Mouse (Mus musculus): ENCODE measurements around the gene Nbr1.
"Not testable (repeated sequence)": the region's sequence is repeated elsewhere in the genome, so short reads cannot be mapped to it uniquely, and the experiment has no call there.

The Nbr1 gene

DNA sequence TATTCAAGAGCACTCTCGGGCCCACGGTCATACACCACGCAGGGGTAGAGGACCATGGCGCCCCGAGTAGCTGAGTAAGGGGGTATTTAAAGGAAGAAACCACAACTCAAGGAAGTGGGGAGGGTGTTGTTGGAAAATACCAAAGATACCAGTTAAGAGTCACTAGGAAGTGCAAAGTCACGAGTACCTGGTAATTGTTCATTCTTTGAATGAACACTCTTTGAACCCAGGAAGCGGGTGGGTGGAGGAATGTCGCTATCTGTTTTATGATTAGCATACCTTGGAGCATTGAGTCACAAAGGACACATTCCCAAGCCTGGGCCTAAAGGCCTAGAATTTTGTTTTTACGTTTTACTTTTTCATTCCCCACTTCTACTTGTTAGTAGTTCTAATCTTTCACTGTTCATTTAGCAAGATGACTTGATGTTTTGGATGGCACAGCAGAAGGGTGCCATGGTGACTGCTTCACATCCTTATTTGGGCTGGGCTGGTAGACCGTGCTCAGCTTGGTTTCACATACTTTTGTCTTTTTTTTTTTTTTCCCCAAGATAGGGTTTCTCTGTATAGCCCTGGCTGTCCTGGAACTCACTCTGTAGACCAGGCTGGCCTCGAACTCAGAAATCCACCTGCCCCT lies 68.2 kb downstream of the Nbr1 start:
- DNase-seq (ENCODE audit: low spot score in 2 of 2), result not testable (repeated sequence)

DNA sequence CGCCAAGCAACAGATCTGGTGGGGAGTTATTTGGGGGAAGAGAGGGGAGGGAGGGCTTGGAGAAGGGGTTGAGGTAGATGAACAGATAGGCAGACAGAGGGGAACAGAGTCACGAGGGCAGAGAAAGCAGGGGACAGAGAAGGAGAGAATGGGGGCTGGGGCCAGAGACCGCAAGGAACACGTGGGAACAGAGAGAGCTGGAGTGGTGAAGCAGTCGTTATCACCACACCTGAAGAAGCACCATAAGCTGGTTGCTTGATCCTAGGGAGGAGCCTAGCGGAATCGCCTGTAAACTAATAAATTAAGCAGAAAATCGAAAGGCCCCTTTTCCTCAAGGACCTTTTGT lies 74.7 kb downstream of the Nbr1 start:
- DNase-seq (ENCODE audit: low spot score in 2 of 2), result no peak

DNA sequence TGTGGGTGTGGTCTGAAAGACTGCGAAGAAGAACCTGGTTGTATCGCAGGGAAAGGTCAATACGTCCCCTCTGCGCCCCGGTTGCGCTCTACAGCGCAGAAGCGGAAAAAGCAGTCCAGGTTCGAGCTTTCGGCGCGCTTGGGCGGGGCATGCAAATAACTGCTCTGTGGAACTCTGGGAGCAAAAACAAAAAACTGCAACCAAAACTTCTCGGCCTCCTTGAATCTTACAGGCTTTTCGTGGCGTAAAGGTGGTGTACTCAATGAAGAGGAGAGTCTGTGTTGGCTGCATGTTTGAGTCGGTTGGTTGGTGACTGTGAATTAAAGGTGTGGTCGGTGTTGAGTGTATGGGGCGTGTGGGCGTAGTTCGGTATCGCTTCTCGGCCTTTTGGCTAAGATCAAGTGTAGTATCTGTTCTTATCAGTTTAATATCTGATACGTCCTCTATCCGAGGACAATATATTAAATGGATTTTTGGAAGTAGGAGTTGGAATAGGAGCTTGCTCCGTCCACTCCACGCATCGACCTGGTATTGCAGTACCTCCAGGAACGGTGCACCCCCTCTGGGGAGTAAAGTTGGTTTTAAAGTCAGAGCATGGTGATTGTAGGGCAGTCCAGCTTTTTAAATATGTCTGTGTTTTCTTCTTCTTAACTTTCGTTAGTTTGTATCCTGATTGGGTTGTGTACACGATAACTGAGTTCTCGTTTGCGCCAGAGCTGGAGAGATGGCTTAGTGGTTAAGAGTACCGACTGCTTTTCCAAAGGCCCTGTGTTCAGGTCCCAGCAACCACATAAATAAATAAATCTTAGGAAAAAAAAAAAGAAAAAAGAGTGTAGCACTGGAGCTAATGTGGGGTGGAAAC lies 75.3 kb downstream of the Nbr1 start, which contains the start of gene Rdm1:
Rdm1 (plus strand) TSS at position 201 of the 862 bp plus-strand sequence.
- DNase-seq (ENCODE audit: low spot score in 2 of 2), result peak; percentile 56 to 66

- peak; percentile 80 for DNase-seq (ENCODE audit: low spot score in 2 of 2)
Observed at GRCm38 (mm10) chr11:101627857-101628559, 76.1 kb downstream of the Nbr1 start.

- not testable (repeated sequence) for DNase-seq (ENCODE audit: low spot score in 2 of 2)
Observed at GRCm38 (mm10) chr11:101628733-101629417, 76.9 kb downstream of the Nbr1 start.

All from urinary bladder, adult 18-20 months (tissue).